Mouse (Mus musculus) heart, adult 2 months (tissue): ENCODE measurements at regions not wholly inside any gene's neighbourhood (a gene's known extent, or its start where the extent isn't known, plus 50 kb on each side); places are given as distances from the start of the nearest gene placed in this dataset.

Source experiments
- DNase-seq, 2 experiments: peaks; one replicate each; pipeline ENCODE4 v3.0.0; 2021
- H3K27ac ChIP-seq: fragments of 200-600 bp; 2 replicates; pipeline ENCODE4 v1.8.1; 2022
- H3K27me3 ChIP-seq: fragments of 200-500 bp; 2 replicates; pipeline ENCODE4 v1.6.1; 2012; ENCODE audit warnings: mild to moderate bottlenecking, low read length, inconsistent platforms, mixed read lengths; ENCODE audit not compliant: control insufficient read depth, insufficient read depth
- H3K36me3 ChIP-seq: fragments of 200-500 bp; 2 replicates; pipeline ENCODE4 v1.6.1; 2012; ENCODE audit warnings: low read length, inconsistent platforms; ENCODE audit not compliant: control insufficient read depth, insufficient read depth
- H3K4me1 ChIP-seq: fragments of 200-500 bp; 2 replicates; pipeline ENCODE4 v1.6.1; 2011; ENCODE audit warnings: low read length; ENCODE audit not compliant: control insufficient read depth, insufficient read depth
- H3K4me3 ChIP-seq: fragments of 200-600 bp; 2 replicates; pipeline ENCODE4 v1.8.1; 2022
- H3K79me2 ChIP-seq: fragments of 200-500 bp; replicated peaks from 2 replicates; pipeline ENCODE4 v1.6.1; 2012; ENCODE audit warnings: mild to moderate bottlenecking, inconsistent platforms, low read length, moderate library complexity, mixed read lengths; ENCODE audit not compliant: control insufficient read depth, insufficient read depth
- H3K9ac ChIP-seq: fragments of 200-500 bp; 2 replicates; pipeline ENCODE4 v1.6.1; 2012; ENCODE audit warnings: low read depth, mild to moderate bottlenecking, control low read depth, inconsistent platforms, low read length, mixed read lengths
- CTCF ChIP-seq: fragments of 200-600 bp; IDR thresholded peaks from 2 replicates; pipeline ENCODE4 v1.8.1; 2022; ENCODE audit warnings: antibody characterized with exemption, mild to moderate bottlenecking, moderate library complexity
- EP300 ChIP-seq: fragments of 200-500 bp; IDR thresholded peaks from 2 replicates; pipeline ENCODE4 v1.6.1; 2011; ENCODE audit warnings: low read depth, low read length, control low read depth; ENCODE audit not compliant: insufficient read depth
- POLR2A ChIP-seq: fragments of 200-500 bp; IDR thresholded peaks from 2 replicates; pipeline ENCODE4 v1.6.1; 2011; ENCODE audit warnings: mild to moderate bottlenecking, low read depth, low read length, control low read depth; ENCODE audit not compliant: insufficient read depth
- WGBS: fragments of 180-500 bp; shearing (Covaris S2); methylation state at CpG from one replicate; pipeline ENCODE4 v1.1.7; 2018; 5-methylcytosine and 5-hydroxymethylcytosine counted together
- intact Hi-C: fragments of 180-260 bp; cut with DNase I; formaldehyde crosslinking; loops from one replicate; pipeline ENCODE4 v1.15.1; 2025

- H3K9ac ChIP-seq = no peak overlapping the region
- TF ChIP-seq POLR2A (no peak), EP300 (no peak)
- no peak overlapping the region for H3K4me3 ChIP-seq
- DNase-seq = no peak
- H3K36me3 ChIP-seq = no peaks in the 10 kb centered on the region
- 87% methylated on average over 4 of the region's 4 CpGs for WGBS
- H3K27ac ChIP-seq = no peak overlapping the region
- intact Hi-C loops = no loop called here
- no peaks in the 10 kb centered on the region for H3K79me2 ChIP-seq
- no peaks in the 10 kb centered on the region for H3K27me3 ChIP-seq
- H3K4me1 ChIP-seq = no peaks in the 10 kb centered on the region
These were observed 69.3 kb upstream of the Rap1b start for GRCm38 (mm10) chr10:117915011-117915735.

- 32% methylated on average over 7 of the region's 7 CpGs for WGBS
- no peak overlapping the region for H3K9ac ChIP-seq
- H3K36me3 ChIP-seq = no peaks in the 10 kb centered on the region
- H3K4me3 ChIP-seq = no peak overlapping the region
- TF ChIP-seq CTCF = 0 out of 2 replicates have a peak, but pooled peaks have one; percentile 9
- no peak for TF ChIP-seq POLR2A
- no peak for TF ChIP-seq EP300
- intact Hi-C loops = no loop called here
- H3K79me2 ChIP-seq = no peaks in the 10 kb centered on the region
- H3K27me3 ChIP-seq = no peaks in the 10 kb centered on the region
- H3K4me1 ChIP-seq = no peaks in the 10 kb centered on the region
- no peak overlapping the region for H3K27ac ChIP-seq
- no peak for DNase-seq
These were observed 70.4 kb upstream of the Rap1b start for GRCm38 (mm10) chr10:117916280-117916679.

GRCm38 (mm10) chr10:117917870-117918269 lies 72.0 kb upstream of the Rap1b start:
- Histone ChIP-seq H3K4me3 (no peak overlapping the region), H3K4me1 (no peaks in the 10 kb centered on the region), H3K27ac (no peak overlapping the region), H3K27me3 (no peaks in the 10 kb centered on the region), H3K79me2 (no peaks in the 10 kb centered on the region), H3K36me3 (no peaks in the 10 kb centered on the region), H3K9ac (no peak overlapping the region)
- intact Hi-C loops = no loop called here
- TF ChIP-seq CTCF (no peak), EP300 (no peak)
- no peak for DNase-seq
- 62% methylated on average over 2 of the region's 2 CpGs for WGBS

GRCm38 (mm10) chr10:117918616-117919015 lies 72.8 kb upstream of the Rap1b start:
- DNase-seq = peak in 1 of 2 experiments; percentile 11

GRCm38 (mm10) chr10:117919186-117919941 lies 73.5 kb upstream of the Rap1b start:
- Histone ChIP-seq H3K9ac (no peak overlapping the region), H3K27me3 (no peaks in the 10 kb centered on the region), H3K4me3 (no peak overlapping the region), H3K79me2 (no peaks in the 10 kb centered on the region), H3K27ac (no peak overlapping the region), H3K36me3 (no peaks in the 10 kb centered on the region), H3K4me1 (no peaks in the 10 kb centered on the region)
- 60% methylated on average over 7 of the region's 7 CpGs for WGBS
- intact Hi-C loops = no loop called here
- TF ChIP-seq CTCF = no peak
- no peak for DNase-seq

More at GRCm38 (mm10) chr10:117918616-117919015, 72.8 kb upstream of the Rap1b start:
- Histone ChIP-seq H3K4me3 (no peak overlapping the region), H3K36me3 (no peaks in the 10 kb centered on the region), H3K27me3 (no peaks in the 10 kb centered on the region), H3K27ac (no peak overlapping the region), H3K9ac (no peak overlapping the region), H3K79me2 (no peaks in the 10 kb centered on the region), H3K4me1 (no peaks in the 10 kb centered on the region)
- intact Hi-C loops = no loop called here
- TF ChIP-seq POLR2A (no peak), CTCF (no peak), EP300 (no peak)
- WGBS = 77% methylated on average over 8 of the region's 8 CpGs

GRCm38 (mm10) chr10:117925186-117925585 lies 79.4 kb upstream of the Rap1b start:
- TF ChIP-seq CTCF = no peak
- TF ChIP-seq POLR2A = no peak
- TF ChIP-seq EP300 = no peak
- no peak overlapping the region for H3K9ac ChIP-seq
- no peak overlapping the region for H3K27ac ChIP-seq
- H3K4me1 ChIP-seq = no peaks in the 10 kb centered on the region
- no peak for DNase-seq
- no peaks in the 10 kb centered on the region for H3K27me3 ChIP-seq
- H3K36me3 ChIP-seq = no peaks in the 10 kb centered on the region
- WGBS = 96% methylated on average over 7 of the region's 7 CpGs
- no peak overlapping the region for H3K4me3 ChIP-seq
- no peaks in the 10 kb centered on the region for H3K79me2 ChIP-seq
- intact Hi-C loops = no loop called here
